Mouse (Mus musculus): ENCODE results near the gene Cr2. TPM values are rescaled to one million over a fixed set of nuclear protein-coding genes. Genes with fewer than 3 reads are reported as not detected.

Gene Cr2
- polyA plus RNA-seq (2012): not detected in 2 replicates

DNA sequence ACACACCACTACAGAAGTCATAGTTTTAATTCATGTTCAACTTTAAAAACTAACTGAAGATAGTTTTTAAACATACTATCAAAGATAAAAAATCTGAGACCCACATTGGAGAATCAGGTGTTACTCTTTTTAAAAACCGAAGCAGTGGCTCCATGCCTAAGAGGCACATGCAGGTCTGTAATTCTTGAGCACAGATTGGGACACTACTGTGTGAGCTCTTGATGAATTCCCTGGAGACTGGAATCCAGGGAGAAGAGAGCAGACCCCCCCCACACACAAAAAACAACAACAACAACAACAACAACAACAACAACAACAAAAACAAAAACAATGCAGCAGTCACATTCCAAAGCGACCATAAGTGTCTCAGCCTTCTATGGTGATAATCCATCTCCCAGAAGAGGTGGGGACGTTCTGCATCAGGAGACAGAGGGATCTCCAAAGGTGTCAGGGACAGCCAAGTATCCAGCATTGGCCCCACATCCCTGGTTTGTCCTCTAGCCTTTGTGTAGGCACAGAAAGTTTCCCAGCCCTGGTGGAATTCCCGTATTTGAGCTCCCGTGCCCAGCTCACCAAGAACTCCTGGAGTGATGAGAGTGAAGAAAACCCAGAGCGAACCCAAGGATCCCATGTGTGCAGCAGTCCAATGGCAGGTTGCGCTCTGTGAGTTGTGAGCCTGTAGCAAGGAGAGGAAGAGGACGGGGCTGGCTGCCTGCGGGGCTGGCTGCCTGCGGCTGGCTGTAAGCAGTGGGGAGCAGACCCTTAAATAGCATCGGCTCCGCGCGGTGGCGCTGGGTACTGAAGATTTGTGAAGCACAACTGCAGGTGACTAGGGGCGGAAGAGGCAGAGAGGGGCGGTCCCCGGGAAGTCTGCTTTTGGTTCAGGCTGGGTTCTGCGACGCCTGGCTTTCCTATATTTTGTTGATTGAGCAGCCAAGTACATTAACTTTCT lies at the start of gene Cr2:
Gene Cr2 (minus strand): TSS at position 737 of the 952 bp plus-strand sequence.
- no peak for TF ChIP-seq GATA1 (IDR thresholded peaks at IDR 0.05; ENCODE audit: low read length)

DNA sequence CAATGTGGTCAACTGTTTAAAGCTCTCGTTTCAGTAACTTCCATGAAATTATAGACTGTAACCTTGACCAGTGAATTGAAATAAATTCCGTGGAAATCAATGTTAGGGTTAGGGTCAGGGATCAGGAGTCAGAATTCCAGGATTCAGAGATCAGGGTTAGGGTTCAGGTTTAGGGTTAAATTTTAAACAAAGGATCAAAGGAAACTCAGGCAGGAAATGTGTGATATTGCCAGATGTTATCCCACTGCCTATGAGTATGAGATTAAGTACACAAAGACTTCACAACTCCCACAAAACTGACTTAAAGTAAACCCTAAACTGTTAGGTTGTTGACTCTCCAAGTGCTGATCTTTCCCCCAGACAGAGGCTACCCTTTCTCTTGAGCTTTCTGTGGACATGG lies 45.3 kb upstream of the Cr2 start:
- no peak for TF ChIP-seq GATA1 (IDR thresholded peaks at IDR 0.05; ENCODE audit: low read length)

DNA sequence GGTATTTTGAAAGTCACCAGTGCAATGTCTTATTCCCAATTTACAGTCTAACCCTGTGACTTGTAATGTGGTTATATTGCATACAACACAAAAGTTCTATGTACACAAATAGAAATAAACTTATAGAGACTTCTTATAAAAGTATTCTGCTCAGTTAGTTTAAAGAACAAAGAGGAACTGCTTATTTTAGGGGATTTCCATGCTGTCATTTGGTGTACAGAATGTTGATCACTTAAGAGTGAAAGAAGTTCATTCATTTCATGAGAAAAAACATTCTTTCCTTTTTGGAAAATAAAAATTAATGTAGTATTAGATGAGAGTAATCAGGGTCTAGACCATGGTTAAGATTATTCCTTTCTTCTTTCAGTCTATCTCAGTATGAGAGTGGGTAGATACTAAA lies 8.2 kb upstream of the Cr2 start:
- TF ChIP-seq GATA1 (IDR thresholded peaks at IDR 0.05; ENCODE audit: low read length): no peak

DNA sequence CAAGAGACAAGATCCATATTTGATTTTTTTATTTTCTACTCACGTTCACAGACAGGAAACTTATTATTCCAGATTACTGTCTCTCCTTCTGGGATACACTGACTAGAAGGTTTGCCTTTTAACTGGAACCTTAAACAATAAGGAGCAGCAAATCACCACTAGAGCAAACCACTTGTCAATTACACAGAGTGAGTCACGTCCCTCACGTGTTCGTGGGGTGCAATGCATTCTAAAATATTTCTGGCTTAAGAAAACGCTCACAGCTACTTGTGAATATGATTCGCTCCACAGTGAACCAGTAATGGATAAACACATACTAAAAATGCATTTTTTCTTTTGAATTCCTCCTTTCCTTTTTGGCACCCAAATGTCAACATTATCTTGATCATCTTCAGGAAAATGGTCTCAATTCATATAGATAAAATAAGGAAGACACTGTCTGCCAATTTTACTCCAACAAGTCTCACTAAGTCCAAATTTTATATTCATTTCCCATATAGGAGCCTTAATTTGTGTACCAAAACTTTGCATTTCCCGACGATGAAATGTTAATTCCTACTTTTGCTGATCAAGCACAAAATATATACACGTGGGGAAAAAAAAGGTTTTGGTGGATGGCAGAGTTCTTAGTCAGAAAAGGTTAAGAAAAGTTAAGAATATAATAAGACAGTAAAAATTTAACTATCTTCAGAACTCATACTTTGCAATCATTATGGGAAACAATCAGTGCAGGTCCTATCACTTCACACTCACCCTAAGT lies 11.3 kb downstream of the Cr2 start:
- no peak for TF ChIP-seq GATA1 (IDR thresholded peaks at IDR 0.05; ENCODE audit: low read length)

DNA sequence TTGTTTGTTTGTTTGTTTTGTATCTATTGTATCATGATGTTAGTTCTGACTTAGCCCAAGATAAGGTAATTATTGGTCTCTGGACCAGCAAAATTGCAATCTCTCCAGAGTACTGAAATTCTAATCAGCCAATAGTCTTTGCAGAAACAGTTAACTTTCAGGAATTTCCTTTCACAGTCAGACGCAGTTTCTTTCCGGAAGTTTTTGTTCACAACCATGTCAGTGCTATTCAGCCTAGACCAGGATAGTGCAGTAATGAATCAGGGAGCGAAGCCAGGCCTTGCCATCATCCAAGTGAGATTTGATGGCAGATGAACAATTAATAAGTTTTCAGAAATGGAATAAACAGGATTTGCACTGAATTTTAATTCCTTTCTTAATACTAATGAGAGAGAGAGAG lies 44.4 kb downstream of the Cr2 start:
- no peak for TF ChIP-seq GATA1 (IDR thresholded peaks at IDR 0.05; ENCODE audit: low read length)

DNA sequence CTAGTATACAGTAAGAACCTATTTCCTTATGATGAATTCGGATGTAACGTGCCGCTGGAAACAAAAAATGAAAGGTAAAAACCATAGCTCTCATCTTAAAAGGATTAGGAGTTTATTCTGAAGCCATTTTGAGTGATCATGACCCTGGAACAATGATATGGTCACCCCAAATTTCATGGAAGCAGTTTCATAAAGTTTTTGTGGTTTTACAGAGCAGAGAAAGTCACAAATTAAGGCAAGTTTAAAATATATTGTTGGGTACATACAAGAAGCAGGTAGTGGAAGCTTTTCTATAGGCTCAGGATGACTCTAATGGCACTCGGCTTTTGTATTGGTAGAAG lies 44.9 kb downstream of the Cr2 start:
- no peak for TF ChIP-seq GATA1 (IDR thresholded peaks at IDR 0.05; ENCODE audit: low read length)

DNA sequence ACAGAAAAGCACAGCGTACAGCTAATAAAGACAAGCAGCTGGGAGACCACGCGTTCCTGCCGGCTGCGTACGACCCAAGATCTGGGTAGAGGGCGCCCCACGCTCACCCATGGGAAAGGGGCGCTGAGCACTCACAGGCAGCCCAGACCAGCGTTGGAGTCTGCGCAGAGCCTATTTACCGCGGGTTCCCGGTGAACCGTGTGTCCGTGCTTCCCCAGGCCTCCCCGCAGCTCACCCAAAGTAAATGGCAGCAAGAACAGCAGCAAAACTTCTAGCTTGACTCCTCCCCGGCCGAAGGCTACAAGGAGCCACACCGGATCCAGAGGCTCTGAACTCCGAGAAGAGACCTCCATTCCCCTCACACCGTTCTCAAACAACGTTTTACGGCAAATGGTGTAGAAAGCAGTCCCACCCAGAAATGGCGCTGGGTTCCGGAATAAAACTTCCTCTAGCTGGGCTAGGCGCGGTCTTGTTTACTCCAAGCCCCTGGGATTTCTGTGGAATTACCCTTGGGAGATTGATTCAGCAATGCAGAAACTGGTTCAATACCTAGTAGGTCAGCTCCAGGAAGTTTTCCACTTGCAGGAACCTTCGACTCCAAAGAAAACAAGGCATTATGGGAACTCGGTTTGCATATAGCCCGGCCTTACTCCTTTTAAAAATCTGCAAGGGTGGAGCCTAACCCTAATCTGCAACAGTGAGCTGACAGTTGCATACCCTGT lies 45.4 kb downstream of the Cr2 start, which contains the start of gene Cr1l:
Gene Cr1l (minus strand): TSS at position 634 of the 722 bp plus-strand sequence.
- TF ChIP-seq GATA1 (IDR thresholded peaks at IDR 0.05; ENCODE audit: low read length): no peak

DNA sequence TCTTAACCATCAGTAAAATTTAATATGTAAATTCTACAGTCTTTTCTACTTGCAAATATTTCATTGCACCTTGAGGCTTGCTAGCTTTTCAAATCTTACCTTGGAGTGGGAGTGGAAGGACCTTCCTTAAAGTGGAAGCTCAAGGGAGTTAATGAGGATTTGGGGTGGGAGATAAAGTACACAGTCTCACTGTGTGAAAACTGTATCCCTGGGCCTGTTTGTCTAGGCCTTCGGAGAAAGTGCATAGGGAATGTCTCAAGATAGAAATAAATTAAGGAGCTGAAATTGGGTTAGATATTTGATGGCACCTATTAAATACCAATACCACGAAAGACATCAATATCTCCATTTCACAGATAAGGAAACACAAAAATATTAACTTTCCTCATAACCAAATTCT lies 46.0 kb downstream of the Cr2 start:
- TF ChIP-seq GATA1 (IDR thresholded peaks at IDR 0.05; ENCODE audit: low read length): no peak

DNA sequence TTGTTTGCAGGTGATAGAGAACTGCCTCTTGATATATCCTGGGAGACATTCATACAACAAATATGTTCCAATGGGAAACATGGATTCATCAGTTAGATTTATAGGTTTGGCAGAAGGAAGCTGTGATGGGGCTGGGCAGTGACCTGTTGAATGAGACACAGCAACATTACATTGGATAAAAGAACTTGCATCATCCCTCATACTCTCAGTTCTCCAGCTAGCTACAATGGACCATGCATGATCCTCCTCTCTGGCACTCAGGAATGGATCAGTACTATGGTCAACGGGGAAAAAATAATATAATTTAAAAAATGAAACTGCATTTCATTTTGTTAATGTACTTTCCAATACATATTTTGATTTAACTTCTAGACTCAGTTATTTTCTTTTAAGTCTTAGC lies 46.6 kb downstream of the Cr2 start:
- TF ChIP-seq GATA1 (IDR thresholded peaks at IDR 0.05; ENCODE audit: low read length): no peak

DNA sequence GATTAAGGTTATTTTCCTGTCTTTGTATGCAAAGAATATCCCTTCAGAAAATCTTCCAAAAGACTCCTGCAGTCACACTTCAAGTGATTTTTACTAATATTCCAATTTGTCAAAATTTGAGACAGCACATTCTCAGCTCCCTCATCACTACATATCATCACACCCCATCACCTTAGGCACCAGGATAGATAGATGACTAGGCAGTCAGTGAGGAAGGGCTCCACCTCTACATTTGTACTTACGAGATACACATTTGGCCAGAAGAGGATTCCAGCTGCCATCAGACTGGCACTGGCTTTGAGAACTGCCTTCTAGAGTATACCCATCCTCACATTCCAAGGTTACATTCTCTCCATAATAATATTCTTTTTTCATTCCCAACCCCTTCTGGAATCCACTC lies 62.1 kb downstream of the Cr2 start:
- TF ChIP-seq GATA1 (IDR thresholded peaks at IDR 0.05; ENCODE audit: low read length): no peak

DNA sequence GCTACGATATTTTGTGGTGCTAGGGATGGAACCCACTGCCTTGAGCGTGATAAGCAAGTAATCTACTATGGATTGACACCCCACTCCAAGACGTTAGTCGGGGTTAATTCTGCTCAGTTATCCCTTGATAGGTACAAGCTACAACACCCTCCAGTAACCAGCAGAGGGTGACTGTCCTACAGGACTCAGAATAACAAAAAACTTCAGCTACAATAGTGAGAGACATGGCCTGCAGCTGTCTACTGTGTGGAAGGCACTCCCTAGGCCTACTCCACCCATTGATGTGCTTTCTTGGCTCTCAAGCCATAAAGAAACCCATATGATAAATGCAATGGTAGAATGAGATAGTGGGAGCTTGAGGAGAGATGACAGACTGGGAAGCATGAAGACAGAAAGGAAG lies 62.9 kb downstream of the Cr2 start:
- TF ChIP-seq GATA1 (IDR thresholded peaks at IDR 0.05; ENCODE audit: low read length): no peak

DNA sequence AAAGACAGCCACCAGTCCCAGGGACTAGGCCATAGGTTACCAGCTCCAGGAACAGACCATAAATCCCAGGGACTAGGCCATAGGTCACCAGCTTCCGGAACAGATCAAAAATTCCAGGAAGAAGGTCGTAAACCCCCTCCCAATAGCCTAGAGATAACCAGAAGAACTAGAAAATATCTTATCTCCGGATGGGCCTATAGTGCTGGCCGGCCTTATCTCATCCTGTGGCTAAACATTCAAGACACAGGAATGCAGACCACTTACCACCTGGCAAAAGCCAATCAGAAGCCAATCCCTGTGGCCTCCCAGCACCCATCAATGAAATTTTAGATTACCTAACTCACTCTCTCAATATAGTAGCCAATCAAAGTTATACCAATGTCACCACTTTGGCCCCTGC lies 75.8 kb downstream of the Cr2 start:
- peak; percentile 88 for TF ChIP-seq GATA1 (IDR thresholded peaks at IDR 0.05; ENCODE audit: low read length)

DNA sequence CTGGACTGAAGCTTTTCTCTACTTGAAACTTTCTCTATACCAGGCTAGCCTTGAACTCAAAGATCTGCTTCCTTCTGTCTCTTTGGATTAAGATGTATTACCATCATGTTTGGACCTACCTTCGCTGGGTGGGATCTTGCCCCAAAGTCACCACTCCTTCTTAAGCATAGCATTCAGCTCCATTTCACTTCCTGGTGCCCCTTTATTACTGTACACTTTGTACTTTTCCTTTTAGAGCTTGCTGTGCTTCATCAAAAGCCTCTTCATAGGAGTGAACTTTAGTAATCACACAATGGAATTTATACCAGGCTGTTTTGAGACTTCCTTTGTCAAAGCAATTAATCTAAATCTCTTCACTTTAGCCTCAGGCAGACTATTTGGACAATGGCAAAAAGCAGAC lies 78.5 kb downstream of the Cr2 start:
- no peak for TF ChIP-seq GATA1 (IDR thresholded peaks at IDR 0.05; ENCODE audit: low read length)

DNA sequence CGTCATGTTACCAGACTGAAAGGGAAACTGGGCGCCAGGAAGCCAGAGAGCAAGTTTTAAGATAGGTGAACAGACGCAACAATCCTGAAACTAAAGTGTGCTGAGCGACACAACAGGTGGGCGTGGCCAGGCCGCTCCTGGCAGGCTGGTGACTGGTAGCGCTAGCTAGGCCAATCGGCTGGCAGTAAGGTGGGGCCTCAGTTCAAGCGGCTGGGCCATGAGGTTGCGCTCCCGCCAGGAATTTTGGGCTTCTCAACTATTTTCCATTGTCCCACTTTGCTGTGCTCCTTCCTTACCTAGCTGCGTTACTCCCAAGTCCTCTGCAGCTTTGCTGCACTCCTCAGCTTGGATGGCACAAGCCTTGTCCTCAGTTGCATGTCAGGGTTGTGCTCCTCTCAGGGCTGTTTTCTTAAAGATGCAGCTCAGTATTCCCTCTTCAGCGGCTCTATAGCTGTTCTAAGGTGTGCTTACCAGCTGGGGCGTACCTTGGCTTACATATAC lies 84.2 kb downstream of the Cr2 start, which contains the start of gene Cd46:
Gene Cd46 (minus strand): TSS at position 30 of the 501 bp plus-strand sequence.
- TF ChIP-seq GATA1 (IDR thresholded peaks at IDR 0.05; ENCODE audit: low read length): no peak

DNA sequence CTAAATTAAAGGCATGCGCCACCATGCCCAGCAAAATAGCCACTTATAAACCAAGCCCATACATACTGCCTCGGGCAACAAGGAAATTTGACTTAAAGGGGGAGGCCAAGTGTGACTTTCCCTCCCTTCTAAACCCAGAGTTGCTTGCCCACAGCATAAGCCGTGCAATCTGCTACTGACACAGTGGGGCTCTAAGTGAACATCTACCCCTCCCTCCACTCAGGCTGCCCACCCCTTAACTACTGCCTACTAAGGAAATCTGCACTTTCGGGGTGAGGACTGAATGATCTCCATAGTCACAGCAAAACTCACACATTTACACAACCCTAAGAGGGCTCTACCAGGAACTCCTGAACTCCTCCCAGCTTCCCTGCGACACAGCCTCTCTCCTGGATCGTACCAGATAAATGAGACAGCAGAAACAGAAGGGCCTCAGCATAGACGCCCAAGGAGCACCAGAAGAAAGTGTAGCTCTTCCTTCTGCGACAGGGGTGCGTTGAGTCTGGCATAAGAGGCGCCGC lies 84.8 kb downstream of the Cr2 start:
- TF ChIP-seq GATA1 (IDR thresholded peaks at IDR 0.05; ENCODE audit: low read length): no peak

Other genes with a start within 250 kb of the Cr2 start
- gene Cd34, start 237.9 kb downstream of the Cr2 start, polyA plus RNA-seq (2012): not detected in 2 replicates
- 0.01 TPM in 1 of 2 replicates, not detected in the other for gene Cd46, start 84.5 kb downstream of the Cr2 start, polyA plus RNA-seq (2012)
- gene Cr1l, start 45.1 kb downstream of the Cr2 start, polyA plus RNA-seq (2012): 3.1 and 3.4 TPM in 2 replicates